Mouse (Mus musculus): ENCODE results near the gene Spata4. TPM values are rescaled to one million over a fixed set of nuclear protein-coding genes. Genes with fewer than 3 reads are reported as not detected.

Spata4 gene
- total RNA-seq, 2 experiments from 2014 or later = 0.63 TPM; not detected in 1

Other genes with a start within 250 kb of the Spata4 start
- 1 to 10 TPM; 1.6 to 2.2 TPM for gene Asb5, start 71.2 kb upstream of the Spata4 start, total RNA-seq (2021)
- gene Spcs3, start 70.8 kb upstream of the Spata4 start, total RNA-seq (2021) = 10 to 100 TPM; 53.6 to 54.0 TPM